Mouse (Mus musculus): Measurements from ENCODE around the gene Timm8a1.

DNA sequence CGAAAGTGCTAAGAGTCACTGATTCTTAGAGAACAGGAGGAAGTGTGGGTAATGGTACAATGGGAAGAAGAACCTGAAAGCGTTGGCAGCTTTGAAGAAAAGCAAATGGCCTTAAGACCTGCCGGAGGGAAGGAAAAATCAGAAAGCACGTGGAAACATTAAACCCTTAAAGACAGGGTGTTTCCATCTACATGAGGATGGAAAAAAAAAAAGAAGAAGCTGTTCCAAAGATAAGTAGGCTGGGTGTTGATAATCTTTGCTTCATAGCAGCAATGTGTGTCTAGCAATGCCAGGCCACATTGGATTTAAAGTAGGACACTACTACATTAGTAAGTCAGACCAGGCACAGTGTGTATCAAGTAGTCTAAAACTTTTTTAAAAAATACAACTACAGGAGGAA is 16.4 kb downstream of the Timm8a1 start:
- TF ChIP-seq CTCF (IDR thresholded peaks at IDR 0.05; ENCODE audit: insufficient read depth, low read depth, low read length): no peak
- TF ChIP-seq POLR2A (IDR thresholded peaks at IDR 0.05; ENCODE audit: insufficient read depth, low read depth, low read length): no peak
